Mouse (Mus musculus) neural tube, postnatal 0 days (tissue): ENCODE measurements around the gene Krt87. TPM values are rescaled to one million over a fixed set of nuclear protein-coding genes. Genes with fewer than 3 reads are reported as not detected.

Experiments used
- polyA plus RNA-seq: library from polyadenylated mRNA; unstranded; fragments of >200 nt; fragmentation: Nextera tagmentation; extraction: Ambion mirVana; gene quantifications from 2 replicates; pipeline ENCODE4 v1.2.1, GENCODE M21; 2015

Gene Krt87
- 1.1 and 1.2 TPM in 2 replicates for polyA plus RNA-seq

DNA sequence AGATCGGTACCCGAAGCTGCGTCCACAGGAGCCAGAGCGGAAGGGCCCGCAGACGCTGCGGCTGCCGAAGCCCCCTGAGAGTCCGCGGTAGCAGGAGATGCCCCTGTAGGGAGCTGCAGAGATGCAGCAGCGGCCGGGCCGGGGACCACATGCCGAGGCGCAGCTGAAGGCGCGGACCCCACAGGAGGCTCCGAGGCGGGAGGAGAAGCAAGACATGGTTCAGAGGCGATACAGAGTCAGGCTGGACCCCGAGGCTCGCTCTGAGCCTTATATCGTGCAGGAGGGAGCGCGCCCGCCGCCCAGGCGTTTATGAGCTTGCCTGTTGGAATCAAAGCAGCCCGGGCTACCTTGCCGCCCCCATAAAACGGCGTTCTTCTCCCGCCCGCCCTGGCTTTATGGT, at the start of gene Krt87:
Gene Krt87 (minus strand): TSS at position 250 of the 400 bp plus-strand sequence.

DNA sequence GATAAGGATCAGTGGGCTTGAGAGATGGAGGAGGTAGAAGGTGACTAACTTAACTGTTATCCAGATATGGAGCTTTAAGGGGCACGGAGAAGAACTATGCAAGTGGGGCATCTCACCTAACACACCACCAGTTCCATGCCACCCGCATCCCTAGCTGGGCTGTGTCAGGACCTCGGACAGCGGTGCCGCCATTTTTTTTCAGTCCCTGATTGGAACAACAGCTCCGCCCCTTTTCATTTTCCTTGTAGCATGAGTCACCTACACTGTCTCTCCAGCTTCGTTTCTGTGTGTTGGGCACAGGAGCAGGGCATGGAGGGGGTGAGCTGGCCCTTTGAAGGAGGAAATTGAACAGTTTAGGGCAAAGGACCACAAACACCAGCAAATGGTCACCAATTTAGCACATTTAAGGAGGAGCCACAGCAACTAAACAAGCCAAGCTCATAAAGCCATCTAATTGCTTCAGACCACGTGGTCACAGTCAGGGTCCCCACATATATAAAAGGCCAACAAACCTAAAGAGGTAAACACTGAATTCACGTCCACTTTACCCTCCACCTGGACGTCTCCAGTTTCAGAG, 34.4 kb upstream of the Krt87 start, which contains the start of gene Krt86:
Gene Krt86 (plus strand): TSS at position 527 of the 577 bp plus-strand sequence.

DNA sequence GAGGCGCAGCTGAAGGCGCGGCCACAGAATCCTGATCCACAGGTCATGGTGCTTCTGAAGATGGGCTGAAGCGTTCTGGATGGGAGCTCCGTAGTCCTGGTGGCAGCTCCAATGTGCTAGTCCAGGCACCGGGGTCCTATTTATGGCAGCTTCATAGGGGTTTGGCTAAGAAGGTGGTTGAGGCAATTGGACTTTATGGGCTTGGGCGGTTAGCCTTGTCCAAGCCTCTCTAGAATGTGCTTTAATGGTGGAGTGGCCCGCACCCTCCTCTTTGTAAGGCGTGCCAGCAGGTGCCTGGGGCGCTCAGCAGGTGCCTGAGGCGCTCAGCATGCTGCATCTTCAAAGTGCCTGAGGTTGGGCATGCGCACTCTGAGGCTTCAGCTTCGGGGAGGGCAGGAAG, 25.0 kb upstream of the Krt87 start, which contains the start of gene Krt81:
Gene Krt81 (minus strand): TSS at position 101 of the 400 bp plus-strand sequence.

DNA sequence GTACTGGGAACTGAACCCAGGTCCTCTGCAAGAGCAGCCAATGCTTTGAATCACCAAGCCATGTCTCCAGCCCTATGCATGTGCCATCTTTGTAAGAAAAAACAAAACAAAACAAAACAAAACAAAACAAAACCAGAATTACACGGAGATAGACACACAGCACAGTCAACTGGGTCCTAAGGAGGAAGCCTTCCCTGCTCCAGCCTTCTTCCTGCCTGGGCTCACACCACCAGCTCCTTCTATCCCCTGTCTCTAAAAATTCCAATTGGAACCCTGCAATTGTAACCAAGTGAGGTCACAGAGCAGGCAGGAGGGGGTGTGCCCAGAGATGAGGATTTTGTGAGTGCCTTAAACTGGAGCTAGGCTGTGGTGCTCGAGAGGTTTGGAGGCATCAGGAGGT, 8.8 kb upstream of the Krt87 start, which contains the start of gene Krt88:
Gene Krt88 (plus strand): TSS at position 301 of the 400 bp plus-strand sequence.

DNA sequence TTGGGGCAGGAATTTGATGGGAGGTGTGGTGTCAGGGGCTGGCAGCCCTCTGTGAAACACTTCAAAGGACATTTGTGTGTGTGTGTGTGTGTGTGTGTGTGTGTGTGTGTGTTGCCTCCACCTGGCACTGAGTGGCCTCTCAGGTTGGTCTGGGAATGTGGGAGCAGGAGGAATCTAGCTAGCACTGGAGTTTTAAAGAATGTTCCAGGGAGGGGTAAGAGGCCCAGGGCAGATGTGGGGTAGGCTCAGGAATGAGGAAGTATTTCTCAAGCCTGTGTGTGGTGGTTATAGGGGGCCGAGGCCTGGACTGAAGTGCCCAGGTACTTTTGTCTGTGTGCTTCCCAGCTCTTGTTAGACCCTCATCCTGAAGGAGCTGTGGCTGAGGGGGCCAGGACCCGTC, 27.8 kb downstream of the Krt87 start, which contains the start of gene Krt7:
Gene Krt7 (plus strand): TSS at position 269 of the 400 bp plus-strand sequence.

Other genes starting within 250 kb of the Krt87 start
- gene Grasp, start 214.6 kb downstream of the Krt87 start, polyA plus RNA-seq = 2.7 and 3.2 TPM in 2 replicates
- gene Nr4a1, start 184.5 kb downstream of the Krt87 start, polyA plus RNA-seq = 11.8 and 15.2 TPM in 2 replicates
- gene Atg101, start 154.5 kb downstream of the Krt87 start, polyA plus RNA-seq = 63.2 and 67.3 TPM in 2 replicates
- 0.26 and 0.34 TPM in 2 replicates for gene 6030408B16Rik, start 145.6 kb downstream of the Krt87 start, polyA plus RNA-seq
- gene Krt80, start 68.6 kb downstream of the Krt87 start, polyA plus RNA-seq = 0.58 and 0.74 TPM in 2 replicates
- gene Krt7, start 27.8 kb downstream of the Krt87 start, polyA plus RNA-seq = 0.19 and 0.37 TPM in 2 replicates
- not detected in 2 replicates for gene Krt88, start 8.9 kb upstream of the Krt87 start, polyA plus RNA-seq
- not detected in 2 replicates for gene Krt81, start 24.9 kb upstream of the Krt87 start, polyA plus RNA-seq
- gene Krt86, start 34.7 kb upstream of the Krt87 start, polyA plus RNA-seq = 0.13 and 0.14 TPM in 2 replicates
- not detected in 2 replicates for gene Krt83, start 52.7 kb upstream of the Krt87 start, polyA plus RNA-seq
- gene Gm49425, start 78.5 kb upstream of the Krt87 start, polyA plus RNA-seq = 0.45 and 0.79 TPM in 2 replicates
- 0.05 TPM in 1 of 2 replicates, not detected in the other for gene Krt84, start 94.0 kb upstream of the Krt87 start, polyA plus RNA-seq
- gene Krt82, start 111.9 kb upstream of the Krt87 start, polyA plus RNA-seq = not detected in 2 replicates
- 0.11 and 0.28 TPM in 2 replicates for gene Krt90, start 124.1 kb upstream of the Krt87 start, polyA plus RNA-seq
- gene Krt75, start 135.1 kb upstream of the Krt87 start, polyA plus RNA-seq = 0.24 and 0.31 TPM in 2 replicates
- not detected in 2 replicates for gene Gm5414, start 189.4 kb upstream of the Krt87 start, polyA plus RNA-seq
- not detected in 2 replicates for gene Gm5478, start 208.6 kb upstream of the Krt87 start, polyA plus RNA-seq
- gene Krt6b, start 241.5 kb upstream of the Krt87 start, polyA plus RNA-seq = not detected in 2 replicates